Mouse (Mus musculus) neural tube, embryonic 14.5 days (tissue): ENCODE data around the gene Ube2o. TPM values are rescaled to one million over a fixed set of nuclear protein-coding genes. Genes with fewer than 3 reads are reported as not detected.
A peak's percentile ranks its signal among the peaks of the same experiment; 100 is the strongest.

Experiments used
- ATAC-seq: fragments of 200-750 bp; cut with Nextera tagmentation; 2 replicates; pipeline ENCODE4 v1.8.0; 2017; ENCODE audit warnings: low read depth, mild to moderate bottlenecking, moderate TSS enrichment, moderate library complexity
- H3K27ac ChIP-seq: fragments of 300-500 bp; sonication (generic); 2 replicates; pipeline ENCODE4 v1.5.1; 2014; ENCODE audit warnings: low read depth, mild to moderate bottlenecking, control low read depth, low read length, moderate library complexity, mixed read lengths
- H3K27me3 ChIP-seq: fragments of 300-500 bp; sonication (generic); 2 replicates; pipeline ENCODE4 v1.6.1; 2014; ENCODE audit warnings: low read length; ENCODE audit not compliant: control insufficient read depth, insufficient read depth
- H3K36me3 ChIP-seq: fragments of 300-500 bp; sonication (generic); 2 replicates; pipeline ENCODE4 v1.6.1; 2014; ENCODE audit warnings: low read length, mixed read lengths; ENCODE audit not compliant: control insufficient read depth, insufficient read depth
- H3K4me1 ChIP-seq: fragments of 300-500 bp; sonication (generic); 2 replicates; pipeline ENCODE4 v1.6.1; 2014; ENCODE audit warnings: low read length; ENCODE audit not compliant: control insufficient read depth, insufficient read depth
- H3K4me2 ChIP-seq: fragments of 300-500 bp; sonication (generic); 2 replicates; pipeline ENCODE4 v1.6.1; 2014; ENCODE audit warnings: mild to moderate bottlenecking, low read depth, low read length, control low read depth
- H3K4me3 ChIP-seq: fragments of 300-500 bp; sonication (generic); 2 replicates; pipeline ENCODE4 v1.5.1; 2014; ENCODE audit warnings: low read depth, low read length, control low read depth, mixed read lengths
- H3K9ac ChIP-seq: fragments of 300-500 bp; sonication (generic); replicated peaks from 2 replicates; pipeline ENCODE4 v1.6.1; 2014; ENCODE audit warnings: low read depth, mild to moderate bottlenecking, control low read depth, low read length, mixed read lengths
- H3K9me3 ChIP-seq: fragments of 300-500 bp; sonication (generic); 2 replicates; pipeline ENCODE4 v1.6.1; 2016; ENCODE audit warnings: low read length; ENCODE audit not compliant: control insufficient read depth
- WGBS: fragments of 180-500 bp; shearing (Covaris S2); extraction: QIAGEN DNeasy Blood & Tissue Kit; methylation state at CpG from one replicate; pipeline ENCODE4 v1.1.7; 2014; 5-methylcytosine and 5-hydroxymethylcytosine counted together
- polyA plus RNA-seq: library from polyadenylated mRNA; unstranded; fragments of >200 nt; fragmentation: Nextera tagmentation; extraction: Ambion mirVana; gene quantifications from 2 replicates; pipeline ENCODE4 v1.2.1, GENCODE M21; 2014

Gene Ube2o
- polyA plus RNA-seq, 1 experiment from 2014 or later, result 30.2 TPM

- Histone ChIP-seq H3K27ac (no peak overlapping the region), H3K4me1 (no peaks in the 10 kb centered on the region), H3K4me3 (no peak overlapping the region), H3K27me3 (no peaks in the 10 kb centered on the region), H3K4me2 (no peak overlapping the region), H3K9me3 (no peaks in the 10 kb centered on the region), H3K9ac (no peak overlapping the region), H3K36me3 (no peaks in the 10 kb centered on the region)
- WGBS, result 92% methylated on average over 12 of the region's 12 CpGs
- no peak for ATAC-seq
These were observed 22.9 kb upstream of the Ube2o start for GRCm38 (mm10) chr11:116604097-116604496.

DNA sequence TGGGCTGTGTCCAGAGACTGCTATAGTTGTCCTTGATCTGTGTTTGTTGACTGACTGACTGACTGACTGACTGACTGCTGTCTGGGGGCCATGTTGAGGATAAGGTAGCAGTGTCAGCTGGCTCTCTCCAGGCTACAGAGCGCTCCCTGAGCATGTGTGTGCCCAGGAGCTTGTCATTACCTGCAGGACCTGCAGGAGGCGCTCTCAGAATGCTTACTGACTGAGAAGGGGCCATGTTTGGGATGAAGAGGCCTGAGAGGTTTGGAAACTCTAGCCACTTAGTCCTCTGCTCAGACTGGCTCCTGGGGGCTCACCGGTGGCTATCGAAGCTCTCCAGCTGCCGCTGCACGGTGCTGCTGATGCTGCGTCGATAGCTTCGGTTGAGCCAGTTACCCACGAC is 22.1 kb upstream of the Ube2o start:
- H3K9me3 ChIP-seq, result no peaks in the 10 kb centered on the region
- no peak overlapping the region for H3K4me3 ChIP-seq
- no peak for ATAC-seq
- no peaks in the 10 kb centered on the region for H3K4me1 ChIP-seq
- H3K4me2 ChIP-seq, result no peak overlapping the region
- H3K9ac ChIP-seq, result no peak overlapping the region
- no peaks in the 10 kb centered on the region for H3K27me3 ChIP-seq
- H3K27ac ChIP-seq, result no peak overlapping the region
- WGBS, result 87% methylated on average over 10 of the region's 10 CpGs
- H3K36me3 ChIP-seq, result no peaks in the 10 kb centered on the region

DNA sequence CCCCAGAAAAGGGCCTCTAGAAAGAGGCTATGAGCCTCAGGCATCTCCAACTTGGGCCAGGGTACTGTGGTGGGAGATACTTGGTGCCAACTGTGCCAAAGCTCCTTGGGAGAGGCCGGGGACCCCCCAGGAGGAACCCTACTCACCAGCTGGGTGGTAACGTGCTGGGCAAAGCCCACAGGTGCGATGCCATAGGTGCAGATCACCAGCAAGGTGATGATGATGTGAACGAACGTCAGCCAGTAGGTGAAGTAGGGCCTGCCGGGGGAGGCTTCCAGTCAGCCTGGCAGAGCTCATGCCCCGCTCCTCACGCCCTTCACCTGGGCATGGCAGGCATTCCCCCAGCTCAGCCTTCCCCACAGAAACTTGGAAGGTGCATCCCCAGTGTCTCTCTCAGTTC is 20.8 kb upstream of the Ube2o start:
- no peak for ATAC-seq
- H3K9ac ChIP-seq, result no peak overlapping the region
- H3K9me3 ChIP-seq, result no peaks in the 10 kb centered on the region
- H3K4me2 ChIP-seq, result no peak overlapping the region
- H3K27ac ChIP-seq, result no peak overlapping the region
- no peak overlapping the region for H3K4me3 ChIP-seq
- H3K27me3 ChIP-seq, result no peaks in the 10 kb centered on the region
- WGBS, result 88% methylated on average over 8 of the region's 8 CpGs
- H3K36me3 ChIP-seq, result no peaks in the 10 kb centered on the region
- no peaks in the 10 kb centered on the region for H3K4me1 ChIP-seq

DNA sequence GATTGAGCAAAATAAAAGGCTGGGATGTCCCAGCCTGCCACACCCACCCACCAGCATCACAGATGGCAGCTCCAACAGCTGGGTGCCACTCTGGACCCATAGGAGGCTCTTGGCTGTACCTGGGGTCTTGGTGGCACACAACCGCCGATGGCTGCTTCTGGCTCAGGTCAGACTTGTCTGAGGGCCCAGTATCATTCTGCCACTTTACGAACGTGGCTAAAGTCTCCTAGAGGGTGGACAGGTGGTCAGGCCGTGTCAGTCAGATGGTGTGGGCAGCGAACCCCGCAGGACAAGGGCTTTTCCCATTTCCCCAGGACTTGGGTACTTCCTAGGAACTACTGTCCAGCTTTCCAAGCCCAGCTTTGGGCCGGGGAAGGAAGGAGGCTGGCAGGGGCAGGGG is 19.9 kb upstream of the Ube2o start:
- H3K4me1 ChIP-seq, result no peaks in the 10 kb centered on the region
- H3K9ac ChIP-seq, result no peak overlapping the region
- H3K27ac ChIP-seq, result no peak overlapping the region
- no peak overlapping the region for H3K4me2 ChIP-seq
- WGBS, result 88% methylated on average over 8 of the region's 8 CpGs
- no peaks in the 10 kb centered on the region for H3K9me3 ChIP-seq
- no peaks in the 10 kb centered on the region for H3K27me3 ChIP-seq
- H3K36me3 ChIP-seq, result no peaks in the 10 kb centered on the region
- H3K4me3 ChIP-seq, result no peak overlapping the region
- no peak for ATAC-seq

DNA sequence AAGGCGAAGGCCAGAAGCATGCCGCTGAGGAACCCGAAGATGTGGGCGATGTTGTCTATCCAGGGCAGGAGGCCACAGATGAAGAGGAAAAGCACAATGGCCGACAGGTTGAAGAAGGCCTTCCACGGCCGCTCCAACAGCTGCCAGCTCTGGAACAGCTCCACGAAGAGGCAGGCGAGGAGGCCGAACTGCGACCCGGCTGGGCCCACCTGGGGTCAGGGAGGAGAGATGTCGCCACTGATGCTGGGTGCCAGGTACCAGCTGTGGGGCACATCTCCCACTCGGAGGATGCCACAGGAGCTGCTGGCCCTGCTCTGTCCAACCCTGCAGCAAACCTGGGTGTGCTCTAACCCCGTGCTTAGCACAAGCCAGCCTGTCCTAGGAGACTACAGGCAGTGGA is 18.0 kb upstream of the Ube2o start:
- Histone ChIP-seq H3K9me3 (no peaks in the 10 kb centered on the region), H3K4me1 (no peaks in the 10 kb centered on the region), H3K27ac (no peak overlapping the region), H3K9ac (no peak overlapping the region), H3K27me3 (no peaks in the 10 kb centered on the region), H3K36me3 (no peaks in the 10 kb centered on the region), H3K4me2 (no peak overlapping the region), H3K4me3 (no peak overlapping the region)
- no peak for ATAC-seq
- WGBS, result 96% methylated on average over 15 of the region's 15 CpGs

DNA sequence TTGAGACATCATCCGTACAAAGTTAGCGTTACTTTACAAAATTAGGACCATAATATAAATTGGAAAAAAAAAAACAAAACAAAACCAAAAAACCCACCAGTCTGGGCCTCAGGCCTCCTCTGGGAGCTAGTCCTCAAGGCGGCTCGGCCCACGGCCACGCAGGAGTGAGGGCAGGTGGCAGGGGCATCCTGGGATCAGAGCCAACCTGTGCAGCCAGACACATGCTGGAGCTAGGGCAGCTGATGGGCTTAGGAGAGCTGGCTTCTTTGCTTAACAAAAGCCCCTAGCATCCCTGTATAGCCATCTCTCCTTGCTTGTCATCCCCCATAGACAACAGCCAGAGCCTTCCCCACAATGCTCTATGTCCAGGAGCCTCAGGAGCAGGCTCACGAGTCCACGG is 16.9 kb upstream of the Ube2o start:
- no peaks in the 10 kb centered on the region for H3K36me3 ChIP-seq
- H3K4me3 ChIP-seq, result no peak overlapping the region
- H3K27me3 ChIP-seq, result no peaks in the 10 kb centered on the region
- H3K9me3 ChIP-seq, result no peaks in the 10 kb centered on the region
- no peak overlapping the region for H3K27ac ChIP-seq
- no peak overlapping the region for H3K9ac ChIP-seq
- no peaks in the 10 kb centered on the region for H3K4me1 ChIP-seq
- ATAC-seq, result no peak
- 83% methylated on average over 8 of the region's 8 CpGs for WGBS
- H3K4me2 ChIP-seq, result no peak overlapping the region

GRCm38 (mm10) chr11:116596766-116597165 is 15.5 kb upstream of the Ube2o start:
- ATAC-seq, result no peak

GRCm38 (mm10) chr11:116593345-116593744 is 12.1 kb upstream of the Ube2o start:
- Histone ChIP-seq H3K36me3 (no peaks in the 10 kb centered on the region), H3K4me2 (no peak overlapping the region), H3K27ac (no peak overlapping the region), H3K9me3 (no peaks in the 10 kb centered on the region), H3K4me1 (0 out of 2 replicates have a peak, but pooled peaks cover 10% of the 10 kb centered on the region), H3K9ac (no peak overlapping the region), H3K4me3 (no peak overlapping the region), H3K27me3 (no peaks in the 10 kb centered on the region)
- no peak for ATAC-seq
- 55% methylated on average over 4 of the region's 4 CpGs for WGBS

More at GRCm38 (mm10) chr11:116596766-116597165, 15.5 kb upstream of the Ube2o start:
- 92% methylated on average over 19 of the region's 19 CpGs for WGBS
- Histone ChIP-seq H3K27me3 (no peaks in the 10 kb centered on the region), H3K9ac (no peak overlapping the region), H3K9me3 (no peaks in the 10 kb centered on the region), H3K4me3 (no peak overlapping the region), H3K4me1 (no peaks in the 10 kb centered on the region), H3K27ac (no peak overlapping the region), H3K4me2 (no peak overlapping the region), H3K36me3 (no peaks in the 10 kb centered on the region)

DNA sequence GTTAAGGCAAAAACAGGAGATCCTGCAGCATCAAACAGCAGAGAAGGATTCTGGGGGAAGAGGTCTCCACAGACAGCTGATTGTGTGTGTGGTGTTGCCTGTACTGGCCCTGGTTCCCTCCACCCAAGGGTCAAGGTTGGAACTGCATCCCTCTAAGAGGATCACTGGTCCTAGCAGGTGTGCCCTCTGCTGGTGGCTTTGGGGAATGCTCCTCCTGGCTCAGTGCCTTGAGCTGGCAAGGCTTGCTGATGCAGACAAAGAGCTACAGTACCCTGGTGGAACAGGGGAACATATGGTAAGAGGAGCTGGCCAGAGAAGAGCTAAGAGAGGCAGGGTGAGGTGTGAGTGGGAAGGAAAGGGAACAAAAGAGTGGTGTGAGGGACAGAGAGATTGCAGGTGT is 11.2 kb upstream of the Ube2o start:
- ATAC-seq, result peak; percentile 74
- no peaks in the 10 kb centered on the region for H3K27me3 ChIP-seq
- no peaks in the 10 kb centered on the region for H3K9me3 ChIP-seq
- peak overlapping the region; percentile 75 for H3K27ac ChIP-seq
- no peak overlapping the region for H3K4me2 ChIP-seq
- H3K9ac ChIP-seq, result no peak overlapping the region
- no peaks in the 10 kb centered on the region for H3K36me3 ChIP-seq
- no peak overlapping the region for H3K4me3 ChIP-seq
- 0 out of 2 replicates have a peak, but pooled peaks cover 10% of the 10 kb centered on the region for H3K4me1 ChIP-seq

GRCm38 (mm10) chr11:116591621-116592020 is 10.4 kb upstream of the Ube2o start:
- no peak overlapping the region for H3K4me2 ChIP-seq
- 83% methylated on average over 4 of the region's 4 CpGs for WGBS
- H3K4me1 ChIP-seq, result 0 out of 2 replicates have a peak, but pooled peaks cover 10% of the 10 kb centered on the region
- H3K36me3 ChIP-seq, result no peaks in the 10 kb centered on the region
- H3K4me3 ChIP-seq, result no peak overlapping the region
- no peak for ATAC-seq
- H3K27me3 ChIP-seq, result no peaks in the 10 kb centered on the region
- no peak overlapping the region for H3K27ac ChIP-seq
- H3K9ac ChIP-seq, result no peak overlapping the region
- no peaks in the 10 kb centered on the region for H3K9me3 ChIP-seq
